Mouse (Mus musculus) CH12.LX (cell line): ENCODE measurements around the gene Gm20695. TPM values are rescaled to one million over a fixed set of nuclear protein-coding genes. Genes with fewer than 3 reads are reported as not detected.

Experiments
- DNase-seq: peaks from one replicate; pipeline ENCODE4 v3.0.0-alpha.2; 2013; ENCODE audit errors: extremely low read depth
- H3K27ac ChIP-seq: 2 replicates; pipeline ENCODE4 v1.5.1; 2012; ENCODE audit warnings: low read depth, mild to moderate bottlenecking, control low read depth, moderate library complexity; ENCODE audit not compliant: insufficient read depth
- H3K27me3 ChIP-seq: replicated peaks from 2 replicates; pipeline ENCODE3; 2012; ENCODE audit warnings: inconsistent platforms
- H3K36me3 ChIP-seq, 2 experiments: replicated peaks in 1 of 2; 2 replicates each; pipeline versions ENCODE3 to v1.6.1; 2012; ENCODE audit warnings: inconsistent platforms in 1 of 2, low read length in 1 of 2, mild to moderate bottlenecking in 1 of 2, mixed read lengths in 1 of 2, moderate library complexity in 1 of 2; ENCODE audit not compliant: control insufficient read depth in 1 of 2, insufficient read depth in 1 of 2
- H3K4me1 ChIP-seq, 2 experiments: 2 replicates each; pipeline ENCODE4 v1.6.1; 2012; ENCODE audit warnings: inconsistent platforms in 1 of 2, moderate library complexity in 1 of 2; ENCODE audit not compliant: insufficient read depth in 2 of 2, control insufficient read depth in 1 of 2
- H3K4me2 ChIP-seq: 2 replicates; pipeline ENCODE4 v1.6.1; 2012; ENCODE audit warnings: low read depth, mild to moderate bottlenecking, control low read depth; ENCODE audit not compliant: poor library complexity, insufficient read depth, severe bottlenecking
- H3K4me3 ChIP-seq, 3 experiments: fragments of 150-350 bp in 1 of 3; sonication (generic) in 1 of 3; replicated peaks in 1 of 3; 2 replicates each; pipeline versions ENCODE3 to v1.5.1; 2011 to 2012; ENCODE audit warnings: low read depth in 2 of 3, low read length in 2 of 3, mild to moderate bottlenecking in 2 of 3, moderate library complexity in 2 of 3, control low read depth in 1 of 3, improper control_type of control experiment in 1 of 3, inconsistent platforms in 1 of 3, mixed read lengths in 1 of 3; ENCODE audit not compliant: poor library complexity in 1 of 3
- H3K79me2 ChIP-seq: replicated peaks from 2 replicates; pipeline ENCODE4 v1.6.1; 2012; ENCODE audit warnings: mild to moderate bottlenecking, moderate library complexity; ENCODE audit not compliant: control insufficient read depth, poor library complexity, insufficient read depth, severe bottlenecking; ENCODE audit errors: extremely low read depth
- H3K9ac ChIP-seq: 2 replicates; pipeline ENCODE4 v1.6.1; 2012; ENCODE audit warnings: low read depth, mild to moderate bottlenecking, control low read depth, moderate library complexity; ENCODE audit not compliant: insufficient read depth
- H3K9me3 ChIP-seq: replicated peaks from 2 replicates; pipeline ENCODE3; 2012; ENCODE audit warnings: low read length, inconsistent platforms, mixed read lengths
- BHLHE40 ChIP-seq: IDR thresholded peaks from 2 replicates; pipeline ENCODE4 v1.6.1; 2011; ENCODE audit warnings: mild to moderate bottlenecking, low read depth, low read length, improper control_type of control experiment
- CHD1 ChIP-seq: IDR thresholded peaks from 2 replicates; pipeline ENCODE4 v1.6.1; 2012; ENCODE audit warnings: low read depth, low read length, improper control_type of control experiment, inconsistent platforms
- CHD2 ChIP-seq: IDR thresholded peaks from 2 replicates; pipeline ENCODE4 v1.6.1; 2011; ENCODE audit warnings: low read length, improper control_type of control experiment
- CTCF ChIP-seq, 2 experiments: IDR thresholded peaks in 1 of 2; conservative IDR thresholded peaks in 1 of 2; 2 replicates each; pipeline ENCODE4 v1.5.1; 2011 to 2012; ENCODE audit warnings: low read depth in 2 of 2, low read length in 2 of 2, improper control_type of control experiment in 1 of 2, inconsistent platforms in 1 of 2, mild to moderate bottlenecking in 1 of 2, moderate library complexity in 1 of 2
- E2F4 ChIP-seq: IDR thresholded peaks from 2 replicates; pipeline ENCODE4 v1.6.1; 2011; ENCODE audit warnings: low read depth, low read length, improper control_type of control experiment; ENCODE audit not compliant: insufficient replicate concordance
- ELF1 ChIP-seq: IDR thresholded peaks from 2 replicates; pipeline ENCODE4 v1.6.1; 2014; ENCODE audit warnings: low read depth, mild to moderate bottlenecking, inconsistent platforms, low read length, improper control_type of control experiment
- EP300 ChIP-seq: IDR thresholded peaks from 2 replicates; pipeline ENCODE4 v1.6.1; 2011; ENCODE audit warnings: low read length, improper control_type of control experiment
- ETS1 ChIP-seq: conservative IDR thresholded peaks from 2 replicates; pipeline ENCODE4 v1.6.1; 2012; ENCODE audit warnings: low read depth, mild to moderate bottlenecking, inconsistent platforms, low read length, improper control_type of control experiment, moderate library complexity
- GABPA ChIP-seq: IDR thresholded peaks from 2 replicates; pipeline ENCODE4 v1.6.1; 2012; ENCODE audit warnings: low read depth, low read length, improper control_type of control experiment, inconsistent platforms; ENCODE audit not compliant: insufficient replicate concordance
- HCFC1 ChIP-seq: IDR thresholded peaks from 2 replicates; pipeline ENCODE4 v1.6.1; 2012; ENCODE audit warnings: low read depth, mild to moderate bottlenecking, inconsistent platforms, low read length, improper control_type of control experiment
- IRF4 ChIP-seq: IDR thresholded peaks from 2 replicates; pipeline ENCODE4 v1.6.1; 2014; ENCODE audit warnings: low read depth, mild to moderate bottlenecking, inconsistent platforms, low read length, improper control_type of control experiment
- JUN ChIP-seq: IDR thresholded peaks from 2 replicates; pipeline ENCODE4 v1.6.1; 2011; ENCODE audit warnings: low read depth, mild to moderate bottlenecking, low read length, improper control_type of control experiment, moderate library complexity; ENCODE audit not compliant: insufficient read depth
- JUND ChIP-seq: conservative IDR thresholded peaks from 2 replicates; pipeline ENCODE4 v1.6.1; 2011; ENCODE audit warnings: low read depth, low read length, improper control_type of control experiment
- KAT2A ChIP-seq: IDR thresholded peaks from 2 replicates; pipeline ENCODE4 v1.6.1; 2012; ENCODE audit warnings: low read length, improper control_type of control experiment, inconsistent platforms; ENCODE audit not compliant: insufficient replicate concordance
- MAFK ChIP-seq: IDR thresholded peaks from 2 replicates; pipeline ENCODE4 v1.6.1; 2011; ENCODE audit warnings: low read length, improper control_type of control experiment; ENCODE audit not compliant: insufficient replicate concordance
- MAX ChIP-seq: IDR thresholded peaks from 2 replicates; pipeline ENCODE4 v1.6.1; 2011; ENCODE audit warnings: low read length, improper control_type of control experiment
- MAZ ChIP-seq: IDR thresholded peaks from 2 replicates; pipeline ENCODE4 v1.6.1; 2012; ENCODE audit warnings: low read depth, mild to moderate bottlenecking, inconsistent platforms, low read length, improper control_type of control experiment, moderate library complexity
- MEF2A ChIP-seq: IDR thresholded peaks from 2 replicates; pipeline ENCODE4 v1.6.1; 2014; ENCODE audit warnings: low read depth, mild to moderate bottlenecking, inconsistent platforms, low read length, improper control_type of control experiment, borderline replicate concordance
- MXI1 ChIP-seq: IDR thresholded peaks from 2 replicates; pipeline ENCODE4 v1.6.1; 2011; ENCODE audit warnings: mild to moderate bottlenecking, low read depth, low read length, improper control_type of control experiment
- MYC ChIP-seq: IDR thresholded peaks from 2 replicates; pipeline ENCODE4 v1.6.1; 2011; ENCODE audit warnings: low read depth, mild to moderate bottlenecking, improper control_type of control experiment, low read length
- NELFE ChIP-seq: IDR thresholded peaks from 2 replicates; pipeline ENCODE4 v1.6.1; 2011; ENCODE audit warnings: low read depth, low read length, improper control_type of control experiment
- NRF1 ChIP-seq: IDR thresholded peaks from 2 replicates; pipeline ENCODE4 v1.6.1; 2014; ENCODE audit warnings: low read depth, mild to moderate bottlenecking, inconsistent platforms, low read length, improper control_type of control experiment, moderate library complexity
- PAX5 ChIP-seq: IDR thresholded peaks from 2 replicates; pipeline ENCODE4 v1.6.1; 2012; ENCODE audit warnings: low read length, inconsistent platforms, mixed read lengths
- POLR2A ChIP-seq: IDR thresholded peaks from 2 replicates; pipeline ENCODE4 v1.6.1; 2011; ENCODE audit warnings: low read depth, mild to moderate bottlenecking, improper control_type of control experiment, low read length
- POLR2AphosphoS2 ChIP-seq: IDR thresholded peaks from 2 replicates; pipeline ENCODE4 v1.6.1; 2011; ENCODE audit warnings: low read depth, low read length, improper control_type of control experiment
- RAD21 ChIP-seq: IDR thresholded peaks from 2 replicates; pipeline ENCODE4 v1.6.1; 2011; ENCODE audit warnings: low read depth, mild to moderate bottlenecking, low read length, improper control_type of control experiment, moderate library complexity
- RCOR1 ChIP-seq: conservative IDR thresholded peaks from 2 replicates; pipeline ENCODE4 v1.6.1; 2012; ENCODE audit warnings: low read depth, mild to moderate bottlenecking, inconsistent platforms, low read length, improper control_type of control experiment
- SIN3A ChIP-seq: IDR thresholded peaks from 2 replicates; pipeline ENCODE4 v1.6.1; 2012; ENCODE audit warnings: low read length, improper control_type of control experiment, inconsistent platforms
- SMC3 ChIP-seq: IDR thresholded peaks from 2 replicates; pipeline ENCODE4 v1.6.1; 2011; ENCODE audit warnings: low read depth, low read length, improper control_type of control experiment
- TBP ChIP-seq: conservative IDR thresholded peaks from 2 replicates; pipeline ENCODE4 v1.6.1; 2011; ENCODE audit warnings: low read depth, low read length, improper control_type of control experiment
- TCF12 ChIP-seq: IDR thresholded peaks from 2 replicates; pipeline ENCODE4 v1.6.1; 2014; ENCODE audit warnings: low read depth, mild to moderate bottlenecking, inconsistent platforms, low read length, improper control_type of control experiment
- UBTF ChIP-seq: IDR thresholded peaks from 2 replicates; pipeline ENCODE4 v1.6.1; 2012; ENCODE audit warnings: low read depth, mild to moderate bottlenecking, inconsistent platforms, low read length, improper control_type of control experiment, moderate library complexity
- USF1 ChIP-seq: IDR thresholded peaks from 2 replicates; pipeline ENCODE4 v1.6.1; 2014; ENCODE audit warnings: low read depth, mild to moderate bottlenecking, inconsistent platforms, low read length, improper control_type of control experiment
- USF2 ChIP-seq: conservative IDR thresholded peaks from 2 replicates; pipeline ENCODE4 v1.6.1; 2011; ENCODE audit warnings: low read depth, low read length, improper control_type of control experiment
- ZC3H11A ChIP-seq: IDR thresholded peaks from 2 replicates; pipeline ENCODE4 v1.6.1; 2012; ENCODE audit warnings: low read depth, mild to moderate bottlenecking, inconsistent platforms, low read length, improper control_type of control experiment
- ZKSCAN1 ChIP-seq: IDR thresholded peaks from 2 replicates; pipeline ENCODE4 v1.6.1; 2012; ENCODE audit warnings: low read depth, inconsistent platforms, low read length, improper control_type of control experiment, borderline replicate concordance
- ZMIZ1 ChIP-seq: IDR thresholded peaks from 2 replicates; pipeline ENCODE4 v1.6.1; 2012; ENCODE audit warnings: low read depth, mild to moderate bottlenecking, inconsistent platforms, low read length, improper control_type of control experiment
- ZNF384 ChIP-seq: IDR thresholded peaks from 2 replicates; pipeline ENCODE4 v1.6.1; 2012; ENCODE audit warnings: low read depth, low read length, improper control_type of control experiment, inconsistent platforms
- dilution Hi-C: fragments of 300-500 bp; cut with MboI; formaldehyde crosslinking; loops from 2 replicates; pipeline ENCODE4 v1.14.3; 2020; ENCODE audit warnings: low sequenced_read_pairs; ENCODE audit not compliant: extremely low pct_unique_long_range_greater_than_20kb, extremely low pct_ligation_motif_present
- in situ Hi-C: fragments of 300-500 bp; cut with MboI; formaldehyde crosslinking; loops from 3 replicates; pipeline ENCODE4 v1.14.3; 2019; ENCODE audit warnings: low sequenced_read_pairs, low pct_ligation_motif_present, low pct_unique_long_range_greater_than_20kb, mixed read lengths
- polyA plus RNA-seq: library from polyadenylated mRNA; unstranded; fragments of >175 nt; gene quantifications from 2 replicates; pipeline ENCODE4 v1.2.1, GENCODE M21; 2012; ENCODE audit warnings: low read depth; ENCODE audit not compliant: insufficient read length
- total RNA-seq, 2 experiments: library from RNA; depleted of rRNA; stranded (reverse); fragments of 300-350 nt in 1 of 2; fragments of >200 nt in 1 of 2; gene quantifications; 2 replicates each; pipeline ENCODE4 v1.2.3; 2012 to 2014

Gm20695 gene
- total and polyA plus RNA-seq, 3 experiments, result 0.89 to 1.2 TPM; not detected in 1

GRCm38 (mm10) chr16:3846711-3847518, 37.5 kb upstream of the Gm20695 start, which contains the start of gene Zfp174:
Gene Zfp174 (plus strand): TSS chr16:3847268.
- no peak within 1 kb of the TSS for H3K27ac ChIP-seq
- in situ Hi-C loops, result loop anchor here (5.0 to 25.0 kb wide), 3 partner anchors 35 to 440 kb away; partner anchors contain the start of genes Gm20695, Slx4 and Zfp597

GRCm38 (mm10) chr16:3847871-3848270, 36.6 kb upstream of the Gm20695 start:
- no peaks in the 10 kb centered on the region for H3K27me3 ChIP-seq
- dilution Hi-C loops, result no loop called here
- peak overlapping the region; percentile 62 for H3K4me2 ChIP-seq
- H3K4me1 ChIP-seq, result peaks cover 3 to 12% of the 10 kb centered on the region in 2 experiments; a peak in 3 of 4 replicates
- H3K27ac ChIP-seq, result no peak overlapping the region
- H3K9ac ChIP-seq, result peak overlapping the region; percentile 31; the same call in 1 of the 2 replicates
- in situ Hi-C loops, result loop anchor here (5.0 to 25.0 kb wide), 3 partner anchors 34 to 439 kb away; partner anchors contain the start of genes Gm20695, Slx4 and Zfp597
- DNase-seq, result peak; percentile 15
- no peak overlapping the region for H3K4me3 ChIP-seq
- no peaks in the 10 kb centered on the region for H3K79me2 ChIP-seq
- no peaks in the 10 kb centered on the region for H3K9me3 ChIP-seq
- H3K36me3 ChIP-seq, result no peaks in the 10 kb centered on the region
- no peak for TF ChIP-seq ZKSCAN1
- TF ChIP-seq HCFC1, result no peak
- TF ChIP-seq CHD2, result no peak
- no peak for TF ChIP-seq ETS1
- no peak for TF ChIP-seq JUN
- TF ChIP-seq MEF2A, result no peak
- TF ChIP-seq MXI1, result no peak
- TF ChIP-seq KAT2A, result no peak
- TF ChIP-seq EP300, result no peak
- TF ChIP-seq NELFE, result no peak
- TF ChIP-seq ZMIZ1, result no peak
- TF ChIP-seq MAZ, result no peak
- TF ChIP-seq ZC3H11A, result no peak
- no peak for TF ChIP-seq UBTF

More at GRCm38 (mm10) chr16:3846711-3847518, 37.5 kb upstream of the Gm20695 start, which contains the start of gene Zfp174:
- Histone ChIP-seq H3K9me3 (no peaks in the 10 kb centered on the region), H3K4me2 (peak within 1 kb of the TSS; percentile 71), H3K79me2 (no peaks in the 10 kb centered on the region), H3K4me3 (peak within 1 kb of the TSS; percentile 62 to 74 (median 68)), H3K36me3 (no peaks in the 10 kb centered on the region), H3K9ac (peak within 1 kb of the TSS; percentile 43), H3K27me3 (no peaks in the 10 kb centered on the region), H3K4me1 (peaks cover 3 to 14% of the 10 kb centered on the region in 2 experiments; a peak in 3 of 4 replicates)
- dilution Hi-C loops, result no loop called here
- peak; percentile 98 for DNase-seq
- TF ChIP-seq MXI1 (peak; percentile 84), USF2 (no peak), ZC3H11A (no peak), MAFK (no peak), TBP (no peak; the same call in none of the 2 replicates), PAX5 (no peak), JUND (no peak), NELFE (peak; percentile 69), MAZ (no peak), POLR2A (peak; percentile 66), GABPA (peak; percentile 74; the same call in 1 of the 2 replicates), IRF4 (peak; percentile 8; the same call in 1 of the 2 replicates), CHD1 (no peak), MEF2A (no peak), ELF1 (peak; percentile 70), ETS1 (no peak), ZMIZ1 (0 out of 2 replicates have a peak, but pooled peaks have one; percentile 78), ZNF384 (no peak), TCF12 (peak; percentile 49; the same call in 1 of the 2 replicates), CHD2 (peak; percentile 94), UBTF (0 out of 2 replicates have a peak, but pooled peaks have one; percentile 66), ZKSCAN1 (no peak), NRF1 (peak; percentile 57), MYC (no peak), BHLHE40 (no peak), RAD21 (no peak), JUN (no peak), POLR2AphosphoS2 (no peak), SMC3 (no peak), RCOR1 (no peak), EP300 (no peak), HCFC1 (peak; percentile 98), KAT2A (peak; percentile 97; the same call in 1 of the 2 replicates), MAX (peak; percentile 48; the same call in 1 of the 2 replicates), USF1 (no peak), CTCF (conservative IDR thresholded peaks at IDR 0.05 in 1 of 2, IDR thresholded peaks at IDR 0.05 in 1 of 2; ENCODE audit: low read depth in 2 of 2, low read length in 2 of 2) (no peak), E2F4 (no peak), SIN3A (no peak; the same call in none of the 2 replicates)
